Mouse (Mus musculus) E14TG2a.4 (cell line): ENCODE data around the gene Ryr2.

ENCODE experiments used
- CTCF ChIP-seq: conservative IDR thresholded peaks from 2 replicates; pipeline ENCODE4 v1.5.1; 2014; ENCODE audit warnings: low read length
- POU5F1 ChIP-seq: IDR thresholded peaks from 2 replicates; pipeline ENCODE4 v1.6.1; 2014; ENCODE audit warnings: low read length, borderline replicate concordance

GRCm38 (mm10) chr13:11520765-11521164 is 586.0 kb downstream of the Ryr2 start:
- TF ChIP-seq CTCF (no peak), POU5F1 (no peak)
